Mouse (Mus musculus) thymus, postnatal 0 days (tissue): ENCODE measurements around the gene BC049715. TPM values are rescaled to one million over a fixed set of nuclear protein-coding genes. Genes with fewer than 3 reads are reported as not detected.
"Not testable (repeated sequence)": the region's sequence is repeated elsewhere in the genome, so short reads cannot be mapped to it uniquely, and the experiment has no call there.

Source experiments
- DNase-seq: peaks from one replicate; pipeline ENCODE4 v3.0.0-alpha.2; 2015; ENCODE audit warnings: low spot score
- polyA plus RNA-seq: library from polyadenylated mRNA; unstranded; fragments of >200 nt; fragmentation: Nextera tagmentation; extraction: Ambion mirVana; gene quantifications from 2 replicates; pipeline ENCODE4 v1.2.1, GENCODE M21; 2015

Gene BC049715
- 2.1 and 3.0 TPM in 2 replicates for polyA plus RNA-seq

- no peak for DNase-seq
Observed at GRCm38 (mm10) chr6:136827516-136827880, at the start of gene BC049715. Gene BC049715, plus strand, starts transcription at chr6:136827626.

DNA sequence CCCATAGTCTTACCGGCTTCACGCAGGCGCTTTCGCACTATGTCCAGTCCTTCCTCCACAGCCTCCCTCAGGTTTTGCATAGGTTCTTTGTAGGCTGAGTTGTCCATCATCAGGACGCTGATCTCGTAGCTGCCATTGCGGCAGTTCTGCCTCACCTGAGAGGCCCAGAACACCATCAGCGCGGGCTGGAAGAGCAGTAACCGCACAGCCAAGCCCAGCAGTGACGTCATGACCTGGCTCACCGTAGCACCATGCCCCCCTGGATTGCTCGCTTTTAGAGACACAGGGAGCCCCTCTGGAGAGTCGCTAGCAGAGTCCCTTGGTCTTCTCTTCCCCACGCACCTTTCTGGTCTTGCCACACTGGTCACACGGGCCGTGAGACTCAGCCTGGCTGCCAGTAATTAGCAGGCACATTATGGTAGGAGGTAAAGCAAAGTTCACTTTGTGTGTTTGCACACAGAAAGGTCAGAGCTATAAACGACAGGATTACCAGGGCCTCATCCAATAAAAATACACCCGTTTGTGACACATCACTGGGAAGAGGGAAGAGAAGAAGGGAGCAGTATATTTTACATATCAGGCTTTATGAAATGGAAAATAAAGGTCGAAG, 45.9 kb upstream of the BC049715 start, which contains the start of gene Gucy2c:
Gene Gucy2c (minus strand): TSS at position 389 of the 610 bp plus-strand sequence.
- DNase-seq, result no peak

- no peak for DNase-seq
Observed at GRCm38 (mm10) chr6:136782146-136782545, 45.3 kb upstream of the BC049715 start.

GRCm38 (mm10) chr6:136782761-136783160, 44.7 kb upstream of the BC049715 start:
- DNase-seq, result no peak

DNA sequence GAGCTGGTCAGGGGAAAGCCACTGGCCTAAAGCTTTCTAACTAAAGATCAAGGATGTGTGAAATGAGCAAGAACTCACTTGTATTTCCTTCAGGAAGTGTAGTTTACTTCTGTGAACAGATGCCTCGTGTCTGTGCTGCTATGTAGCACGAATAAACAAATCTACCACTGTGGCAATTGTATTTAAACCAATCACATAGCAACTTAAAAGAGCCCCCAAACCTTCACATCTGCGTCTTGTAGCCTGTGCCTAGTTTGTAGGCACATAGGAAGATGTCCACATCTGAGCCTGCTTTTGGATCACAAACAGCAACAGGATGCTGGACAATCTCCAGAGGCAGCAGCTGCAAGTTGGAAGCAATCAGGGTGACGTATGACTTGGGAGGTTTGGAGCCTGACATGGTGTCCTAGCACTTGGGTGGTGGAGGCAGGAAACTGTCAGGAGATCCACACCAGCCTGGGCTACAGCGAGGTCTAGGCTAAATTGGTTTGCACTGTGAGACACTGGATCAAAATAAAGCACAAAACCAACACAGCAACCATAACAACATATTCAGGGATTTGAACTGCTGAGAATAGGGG, 37.9 kb upstream of the BC049715 start:
- DNase-seq, result no peak

DNA sequence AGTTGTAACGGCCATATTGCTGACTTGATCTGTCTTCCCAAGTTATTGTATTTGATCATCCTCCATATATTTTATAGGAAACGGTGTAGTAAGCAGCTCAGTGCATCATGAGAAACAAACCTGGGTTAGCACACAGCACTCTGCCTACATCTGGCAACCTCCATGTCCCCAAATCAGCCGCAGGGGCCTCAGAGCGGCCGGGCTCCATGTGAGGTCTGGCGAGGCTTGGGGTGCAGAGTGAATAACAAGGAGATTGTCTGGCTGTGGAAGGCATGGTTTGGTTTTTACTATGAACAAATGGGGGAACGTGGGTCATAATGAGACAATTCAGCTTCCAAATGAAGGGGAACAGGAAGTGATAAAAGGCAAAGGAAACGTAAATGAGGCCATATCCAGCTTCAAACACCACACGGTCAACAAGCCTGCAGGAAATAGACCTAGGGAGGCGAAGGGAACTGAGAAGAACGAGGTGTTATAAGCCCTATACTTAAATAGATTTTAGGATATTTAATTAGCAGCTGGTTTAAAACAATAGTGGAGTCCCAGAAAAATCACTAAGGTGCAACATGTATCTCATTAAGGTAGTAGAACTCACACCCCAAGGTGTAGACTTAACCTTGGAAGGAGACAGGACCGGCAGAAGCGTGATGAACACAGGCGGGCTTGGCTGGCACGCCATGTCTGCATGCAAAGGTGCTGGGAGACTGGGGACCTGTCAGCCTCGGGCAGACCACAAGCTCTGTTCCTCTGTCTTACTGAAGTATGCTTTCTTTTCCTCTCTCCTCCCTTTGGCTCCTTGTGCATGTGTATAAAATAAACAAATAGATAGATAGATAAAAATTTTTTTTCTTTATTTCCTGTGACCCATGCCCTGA, 34.3 kb upstream of the BC049715 start:
- peak; percentile 30 for DNase-seq

DNA sequence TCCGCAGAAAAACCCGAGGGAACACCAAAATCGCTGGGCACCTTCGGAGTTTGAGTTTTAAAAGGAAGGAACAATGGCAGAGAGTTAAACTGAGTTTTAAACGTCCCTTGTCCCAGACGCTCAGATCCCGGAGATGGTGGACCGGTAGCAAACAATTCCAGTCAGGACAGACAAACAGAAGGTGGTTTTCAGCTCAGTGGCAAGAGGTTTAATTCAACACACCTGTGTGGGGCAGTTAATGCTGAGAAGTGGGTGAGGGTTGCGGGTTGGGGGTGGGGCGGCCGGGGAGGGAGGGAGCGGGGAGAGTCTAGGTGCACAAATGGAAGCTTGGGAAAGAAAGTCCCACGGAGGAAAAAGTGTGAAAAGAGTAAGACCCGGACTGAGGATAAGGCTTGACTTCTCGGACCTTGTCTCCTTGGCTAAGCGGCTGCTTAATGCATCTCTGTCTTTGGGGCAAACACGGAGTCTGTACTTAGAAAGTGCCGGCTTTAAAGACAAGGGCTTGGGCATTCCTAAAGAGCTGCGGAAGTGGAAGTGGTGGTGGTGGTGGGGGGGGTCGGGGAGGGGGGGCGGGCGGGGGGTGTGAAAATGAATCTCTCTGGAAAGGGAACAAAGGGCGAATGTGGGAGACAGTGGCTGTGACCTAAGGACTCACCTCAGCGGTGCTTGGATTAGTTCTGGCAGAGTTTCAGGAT, 33.4 kb upstream of the BC049715 start:
- no peak for DNase-seq

DNA sequence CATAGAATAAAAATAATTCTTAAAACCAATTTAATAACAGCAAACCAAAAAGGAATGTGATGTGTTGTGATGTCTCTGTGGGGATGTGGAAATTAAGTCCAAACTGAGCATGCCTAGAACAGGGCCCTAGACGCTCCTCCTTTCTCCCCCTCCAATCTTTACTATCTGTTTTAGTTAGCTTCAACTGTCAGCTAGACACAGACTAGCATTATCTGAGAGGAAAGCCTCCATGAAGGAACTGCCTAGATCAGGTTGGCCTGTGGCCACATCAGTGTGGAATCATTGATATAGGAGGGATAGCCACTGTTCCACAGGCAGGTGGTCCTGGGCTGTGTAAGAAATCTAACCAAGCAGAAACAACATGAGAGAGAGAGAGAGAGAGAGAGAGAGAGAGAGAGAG, 32.3 kb upstream of the BC049715 start:
- DNase-seq, result no peak

- DNase-seq, result no peak
Observed at GRCm38 (mm10) chr6:136795850-136796249, 31.6 kb upstream of the BC049715 start.

- not testable (repeated sequence) for DNase-seq
Observed at GRCm38 (mm10) chr6:136797874-136798693, 29.3 kb upstream of the BC049715 start.

DNA sequence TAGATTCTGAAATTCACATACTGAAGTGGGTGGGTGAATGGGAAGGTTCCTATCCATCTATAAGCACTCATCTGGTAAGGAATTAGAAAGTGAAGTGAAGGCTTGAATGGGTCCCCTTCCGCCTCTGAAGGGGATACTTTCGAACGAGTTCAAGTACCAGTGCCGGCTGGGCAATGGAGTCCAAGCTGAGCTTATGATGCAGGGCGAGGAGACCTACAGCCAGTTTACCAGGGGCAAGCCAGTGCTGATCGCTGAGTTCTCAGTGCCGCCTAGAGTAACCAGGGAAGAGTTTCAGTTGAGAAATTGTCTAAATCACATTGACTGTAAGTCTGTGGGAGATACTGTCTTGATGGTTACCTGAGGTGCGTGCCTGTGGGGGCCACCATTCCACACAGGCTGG, 26.7 kb upstream of the BC049715 start:
- no peak for DNase-seq

GRCm38 (mm10) chr6:136801274-136801673, 26.2 kb upstream of the BC049715 start:
- no peak for DNase-seq

GRCm38 (mm10) chr6:136803093-136803738, 24.2 kb upstream of the BC049715 start:
- DNase-seq, result no peak

- peak; percentile 93 for DNase-seq
Observed at GRCm38 (mm10) chr6:136803739-136804633, 23.4 kb upstream of the BC049715 start, which contains the start of gene Hist4h4. Gene Hist4h4, minus strand, starts transcription at chr6:136804415.

DNA sequence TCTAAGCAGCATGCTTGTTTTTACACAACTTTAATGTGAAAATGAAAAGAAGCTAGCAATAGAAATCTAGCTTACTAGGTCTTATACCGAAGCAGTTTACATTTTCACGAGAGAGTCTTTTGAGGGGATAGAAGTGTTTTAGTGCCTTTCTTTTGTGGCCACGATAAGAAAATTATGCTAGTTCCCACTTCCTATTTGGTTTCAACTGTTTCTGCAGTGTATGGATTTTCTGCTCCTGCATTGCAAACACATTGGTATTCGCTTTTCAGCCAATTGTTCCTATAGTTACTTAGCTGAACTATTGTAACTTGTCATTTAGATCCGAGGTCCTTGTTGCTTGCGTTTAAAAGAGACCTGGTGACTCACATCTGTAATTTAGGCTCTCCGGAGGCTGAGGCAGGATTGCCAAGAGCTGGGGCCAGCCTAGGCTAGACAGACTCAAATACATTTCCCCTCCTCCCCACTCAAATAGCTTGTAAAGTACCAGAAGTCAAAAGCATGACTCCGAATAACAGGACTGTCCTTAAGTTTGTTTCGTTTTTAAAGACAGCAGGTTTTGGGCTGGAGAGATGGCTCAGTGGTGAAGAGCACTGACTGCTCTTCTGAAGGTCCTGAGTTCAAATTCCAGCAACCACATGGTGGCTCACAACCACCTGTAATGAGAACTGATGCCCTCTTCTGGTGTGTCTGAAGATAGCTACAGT, 22.6 kb upstream of the BC049715 start:
- no peak for DNase-seq

DNA sequence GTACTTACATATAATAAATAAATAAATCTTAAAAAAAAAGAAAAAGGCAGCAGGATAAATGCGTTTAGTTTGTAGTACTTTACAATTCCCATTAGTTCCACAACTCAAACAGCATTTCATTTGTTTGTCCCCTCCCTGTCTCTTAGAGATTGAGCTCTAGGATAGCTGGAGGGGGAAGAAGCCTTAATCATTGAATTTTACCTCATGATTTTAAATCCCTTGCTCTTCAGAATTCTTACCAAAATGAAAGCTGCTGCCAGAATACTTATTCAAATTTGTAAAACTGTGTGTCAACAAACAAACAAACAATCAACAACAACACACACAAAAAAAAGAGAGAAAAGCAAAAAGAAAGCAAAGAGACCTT, 22.0 kb upstream of the BC049715 start:
- no peak for DNase-seq

- DNase-seq, result no peak
Observed at GRCm38 (mm10) chr6:136806819-136807218, 20.6 kb upstream of the BC049715 start.

- DNase-seq, result no peak
Observed at GRCm38 (mm10) chr6:136807395-136808013, 19.9 kb upstream of the BC049715 start.
